Mouse (Mus musculus) cerebellum, adult 9-10 months (tissue): Measurements from ENCODE around the gene Rora.
A peak's percentile ranks its signal among the peaks of the same experiment; 100 is the strongest.

ENCODE experiments used
- DNase-seq: peaks from one replicate; pipeline ENCODE4 v3.0.0; 2022

Rora gene

GRCm38 (mm10) chr9:68892356-68892755 is 238.8 kb downstream of the Rora start:
- no peak for DNase-seq

GRCm38 (mm10) chr9:68892859-68893258 is 239.3 kb downstream of the Rora start:
- DNase-seq, result no peak

- DNase-seq, result no peak
Measured at GRCm38 (mm10) chr9:68898286-68898685, 244.7 kb downstream of the Rora start.

- DNase-seq, result no peak
Measured at GRCm38 (mm10) chr9:68899525-68900222, 246.1 kb downstream of the Rora start.

- DNase-seq, result no peak
Measured at GRCm38 (mm10) chr9:68906361-68906883, 252.8 kb downstream of the Rora start.

GRCm38 (mm10) chr9:68912483-68913151 is 259.0 kb downstream of the Rora start:
- DNase-seq, result no peak

- DNase-seq, result no peak
Measured at GRCm38 (mm10) chr9:68913191-68913697, 259.7 kb downstream of the Rora start.

GRCm38 (mm10) chr9:68914541-68915275 is 261.1 kb downstream of the Rora start:
- DNase-seq, result peak; percentile 64

- DNase-seq, result peak; percentile 69
Measured at GRCm38 (mm10) chr9:68916741-68917140, 263.2 kb downstream of the Rora start.

- DNase-seq, result no peak
Measured at GRCm38 (mm10) chr9:68923128-68923601, 269.6 kb downstream of the Rora start.

GRCm38 (mm10) chr9:68926406-68926805 is 272.8 kb downstream of the Rora start:
- no peak for DNase-seq

GRCm38 (mm10) chr9:68933159-68933558 is 279.6 kb downstream of the Rora start:
- no peak for DNase-seq

- DNase-seq, result no peak
Measured at GRCm38 (mm10) chr9:68934238-68934637, 280.7 kb downstream of the Rora start.

GRCm38 (mm10) chr9:68935611-68936010 is 282.0 kb downstream of the Rora start:
- no peak for DNase-seq

- DNase-seq, result peak; percentile 67
Measured at GRCm38 (mm10) chr9:68941037-68941436, 287.5 kb downstream of the Rora start.

GRCm38 (mm10) chr9:68942595-68943011 is 289.0 kb downstream of the Rora start:
- no peak for DNase-seq

- no peak for DNase-seq
Measured at GRCm38 (mm10) chr9:68944026-68944425, 290.4 kb downstream of the Rora start.

- DNase-seq, result no peak
Measured at GRCm38 (mm10) chr9:68947707-68948106, 294.1 kb downstream of the Rora start.

GRCm38 (mm10) chr9:68948141-68948540 is 294.6 kb downstream of the Rora start:
- DNase-seq, result no peak

GRCm38 (mm10) chr9:68956210-68956874 is 302.8 kb downstream of the Rora start:
- no peak for DNase-seq

- peak; percentile 77 for DNase-seq
Measured at GRCm38 (mm10) chr9:68956938-68957573, 303.5 kb downstream of the Rora start.

GRCm38 (mm10) chr9:68957793-68958192 is 304.2 kb downstream of the Rora start:
- no peak for DNase-seq
